Mouse (Mus musculus): ENCODE measurements at regions not wholly inside any gene's neighbourhood (a gene's known extent, or its start where the extent isn't known, plus 50 kb on each side); places are given as distances from the start of the nearest gene placed in this dataset.

- DNase-seq (ENCODE audit: inconsistent ontology term), result no peak
Measured at GRCm38 (mm10) chr14:114804643-114805042, 287.4 kb upstream of the Gpc5 start.

GRCm38 (mm10) chr14:114808621-114809020 is 283.4 kb upstream of the Gpc5 start:
- DNase-seq (ENCODE audit: inconsistent ontology term), result peak; percentile 97

DNA sequence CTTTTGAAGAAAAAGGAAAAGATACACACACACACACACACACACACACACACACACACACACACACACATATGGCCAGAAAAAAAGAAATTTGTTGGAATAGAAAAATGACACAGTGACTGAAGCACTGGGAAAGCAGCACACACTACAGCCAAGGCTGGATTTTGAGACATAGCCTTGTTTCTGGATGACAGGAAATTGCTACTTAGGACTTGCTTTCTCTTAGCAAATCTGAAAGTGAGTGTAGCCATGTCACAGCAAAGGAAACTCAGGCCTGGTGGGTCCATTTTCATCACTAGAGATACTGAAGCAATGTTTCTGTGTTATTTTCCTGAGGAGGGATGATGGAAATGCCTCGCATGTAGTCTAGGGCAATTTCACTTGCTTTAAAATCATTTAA is 271.3 kb upstream of the Gpc5 start:
- DNase-seq (ENCODE audit: inconsistent ontology term), result no peak

- DNase-seq (ENCODE audit: inconsistent ontology term), result no peak
Measured at GRCm38 (mm10) chr14:114821098-114821594, 270.9 kb upstream of the Gpc5 start.

- DNase-seq (ENCODE audit: inconsistent ontology term), result no peak
Measured at GRCm38 (mm10) chr14:114821672-114822071, 270.3 kb upstream of the Gpc5 start.

DNA sequence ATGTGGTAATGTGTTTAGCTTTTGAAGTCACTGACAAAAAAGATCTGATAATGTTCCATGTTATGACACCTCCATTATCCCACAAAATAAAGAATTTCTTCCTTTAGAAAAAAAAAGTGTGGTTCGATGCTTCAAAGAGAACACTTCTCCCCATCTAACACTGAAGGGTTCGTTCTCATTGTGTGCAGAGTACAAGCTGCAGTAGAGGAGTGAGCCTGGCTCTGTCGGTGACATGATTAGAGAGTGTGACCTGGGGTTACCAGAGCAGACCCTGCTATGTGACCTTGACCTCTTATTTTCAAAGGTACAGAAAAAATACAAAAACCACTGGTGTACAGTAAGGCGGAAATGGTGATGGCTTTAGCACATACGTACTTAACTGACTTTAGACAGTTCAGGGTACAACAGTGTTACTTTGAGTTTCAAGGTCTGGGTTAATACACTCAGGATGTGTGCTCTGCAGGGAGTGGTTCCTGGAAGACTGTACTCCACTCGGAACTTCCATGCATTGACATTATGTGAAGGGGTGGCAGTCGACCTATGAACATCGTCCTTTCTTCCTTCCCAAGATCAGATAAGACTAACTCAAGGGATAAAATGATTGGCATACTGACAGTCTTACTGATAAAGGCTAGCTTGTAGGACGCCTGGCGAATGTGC is 265.2 kb upstream of the Gpc5 start:
- no peak for DNase-seq (ENCODE audit: inconsistent ontology term)

GRCm38 (mm10) chr14:114829310-114829709 is 262.7 kb upstream of the Gpc5 start:
- no peak for DNase-seq (ENCODE audit: inconsistent ontology term)

DNA sequence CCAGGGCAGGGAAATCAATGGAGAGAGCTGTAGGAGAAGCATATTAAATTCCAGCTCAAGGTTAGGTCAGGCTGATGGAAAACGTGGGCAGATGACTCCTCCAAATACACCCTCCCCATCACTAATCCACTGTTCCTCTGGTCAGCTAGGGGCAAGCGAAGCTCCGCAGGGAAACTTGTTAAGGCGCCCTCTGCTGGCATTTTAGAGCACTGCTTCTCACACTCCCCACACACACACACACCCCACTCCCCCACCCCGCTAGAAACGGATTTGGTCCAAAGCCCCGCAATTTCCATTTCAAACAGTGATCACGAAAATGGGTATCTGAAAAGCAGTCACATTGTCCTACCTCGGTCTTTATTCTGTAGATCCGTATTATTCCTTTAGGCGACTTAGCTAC is 259.0 kb upstream of the Gpc5 start:
- no peak for DNase-seq (ENCODE audit: inconsistent ontology term)

GRCm38 (mm10) chr14:114836723-114837349 is 255.2 kb upstream of the Gpc5 start:
- DNase-seq (ENCODE audit: inconsistent ontology term), result no peak

DNA sequence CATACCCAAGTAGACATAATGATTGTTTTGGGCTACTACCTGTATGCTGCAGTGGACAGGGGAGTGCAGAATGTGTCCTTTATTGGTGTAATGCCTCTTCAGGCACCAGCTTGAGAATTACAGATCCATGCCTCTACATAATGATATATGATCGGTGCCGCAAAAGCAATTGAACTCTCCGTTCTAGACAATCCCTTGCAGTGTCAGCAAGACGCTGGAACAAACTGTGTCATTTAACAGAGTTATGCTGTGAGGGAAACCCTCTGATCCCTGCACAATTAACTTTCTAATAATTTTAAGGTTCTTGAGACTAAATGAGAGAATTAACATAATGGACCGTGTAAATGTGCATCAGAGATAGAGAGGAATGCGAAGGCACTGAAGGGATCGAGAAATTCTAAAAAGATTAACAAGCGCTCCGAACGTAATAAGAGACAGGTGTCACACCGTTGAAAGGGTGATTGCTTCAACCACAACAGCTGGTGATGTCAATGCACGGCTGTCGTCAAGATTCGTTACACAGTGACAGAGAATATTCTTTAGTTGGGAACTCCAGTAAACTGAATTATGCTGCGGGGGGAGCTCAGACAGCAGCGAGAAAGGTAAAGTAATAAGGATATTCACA is 254.3 kb upstream of the Gpc5 start:
- DNase-seq (ENCODE audit: inconsistent ontology term), result no peak

- DNase-seq (ENCODE audit: inconsistent ontology term), result peak; percentile 86
Measured at GRCm38 (mm10) chr14:114839340-114839903, 252.6 kb upstream of the Gpc5 start.

- no peak for DNase-seq (ENCODE audit: inconsistent ontology term)
Measured at GRCm38 (mm10) chr14:114840766-114841165, 251.2 kb upstream of the Gpc5 start.

- DNase-seq (ENCODE audit: inconsistent ontology term), result no peak
Measured at GRCm38 (mm10) chr14:114841552-114841951, 250.5 kb upstream of the Gpc5 start.

DNA sequence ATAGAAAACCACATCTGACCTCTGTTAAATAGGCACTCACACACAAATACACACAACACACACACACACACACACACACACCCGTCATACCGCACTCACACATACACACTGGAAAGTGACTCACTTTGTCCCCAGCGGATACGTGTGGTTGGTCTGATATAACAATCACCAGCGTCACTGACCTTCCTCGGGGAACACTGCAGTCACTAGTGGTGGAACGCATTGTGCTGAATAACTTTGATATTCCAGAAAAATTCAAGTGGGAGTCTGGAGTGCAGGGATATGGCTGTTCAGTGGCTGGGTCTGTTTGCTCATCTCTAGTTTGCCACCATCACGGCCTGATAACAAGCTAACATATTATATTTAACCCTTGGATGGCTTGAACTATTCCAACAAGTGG is 249.7 kb upstream of the Gpc5 start:
- DNase-seq (ENCODE audit: inconsistent ontology term), result no peak

DNA sequence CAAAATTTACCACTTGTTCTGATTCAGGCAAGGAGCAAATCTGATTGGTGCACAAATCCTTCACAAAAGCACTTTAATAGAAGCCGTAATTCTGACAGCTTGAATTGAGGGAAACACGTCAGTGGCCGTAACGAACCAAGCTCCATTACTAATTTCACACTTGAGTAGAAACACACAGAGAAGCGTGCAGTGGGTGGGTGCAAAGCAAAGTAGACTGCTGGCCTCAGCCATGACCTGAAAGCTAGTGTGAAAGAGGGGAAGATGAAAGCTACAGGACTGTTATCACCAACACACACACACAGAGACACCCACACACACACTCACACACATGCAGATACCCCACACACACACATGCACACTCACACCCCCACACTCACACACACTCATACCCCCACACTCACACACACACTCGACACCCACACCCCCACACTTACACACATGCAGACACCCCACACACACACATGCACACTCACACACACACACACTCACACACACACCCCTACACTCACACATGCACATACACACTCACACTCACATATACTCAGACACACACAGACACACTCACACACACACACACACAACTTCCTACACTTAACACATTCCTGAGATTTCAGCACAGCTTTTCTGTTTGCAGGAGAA is 248.8 kb upstream of the Gpc5 start:
- no peak for DNase-seq (ENCODE audit: inconsistent ontology term)

DNA sequence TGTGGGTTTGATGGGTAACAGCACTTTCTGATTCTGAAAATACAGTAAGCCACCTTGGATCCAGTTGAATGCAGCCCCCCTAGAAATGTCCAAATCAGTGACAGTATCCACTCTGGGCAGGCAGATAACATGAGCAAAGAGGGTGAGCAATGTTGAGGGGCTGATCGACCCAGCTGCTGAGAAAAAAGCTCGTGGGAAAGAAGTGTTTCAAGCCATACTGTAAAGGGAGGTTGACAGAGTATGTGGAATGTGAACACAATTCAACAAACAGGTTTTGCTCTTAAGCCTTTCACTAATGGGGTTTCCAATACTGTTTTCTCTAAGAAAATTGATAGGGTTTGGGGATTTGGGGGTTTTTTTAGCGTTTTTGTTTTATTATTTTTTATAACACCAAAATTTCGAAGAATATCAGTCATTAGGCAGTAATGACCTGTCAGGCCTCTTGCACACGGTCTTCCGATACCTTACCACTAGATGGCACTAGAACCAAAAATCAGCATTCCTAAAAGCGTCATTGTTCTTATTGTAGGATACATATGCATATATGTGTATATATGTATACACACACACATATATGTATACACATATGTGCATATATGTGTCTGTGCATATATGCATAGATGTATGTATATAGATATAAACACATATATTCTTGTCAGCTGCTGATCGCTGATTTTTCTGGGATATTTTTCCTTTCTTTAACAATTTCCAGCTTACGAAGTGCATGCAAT is 237.5 kb upstream of the Gpc5 start:
- DNase-seq (ENCODE audit: inconsistent ontology term), result peak; percentile 26

GRCm38 (mm10) chr14:114855055-114855740 is 236.8 kb upstream of the Gpc5 start:
- no peak for DNase-seq (ENCODE audit: inconsistent ontology term)

DNA sequence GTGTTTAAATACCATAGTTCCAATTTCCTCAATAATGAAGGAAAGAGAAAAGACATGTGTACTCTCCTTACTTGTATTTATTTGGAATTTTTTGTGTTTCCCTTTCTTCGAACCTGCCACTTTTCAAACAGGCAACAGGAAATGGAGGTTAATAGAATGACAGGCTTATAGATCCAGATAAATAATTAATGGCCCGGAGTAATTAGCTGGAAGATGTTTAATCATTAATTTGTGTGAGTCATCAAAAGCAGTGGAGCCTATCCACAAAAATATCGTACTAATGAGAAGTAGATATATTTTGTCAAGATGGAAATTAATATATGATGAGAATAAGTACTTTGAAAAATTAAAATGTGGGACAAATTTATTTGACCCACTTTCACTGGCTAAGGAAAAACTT is 236.3 kb upstream of the Gpc5 start:
- no peak for DNase-seq (ENCODE audit: inconsistent ontology term)

DNA sequence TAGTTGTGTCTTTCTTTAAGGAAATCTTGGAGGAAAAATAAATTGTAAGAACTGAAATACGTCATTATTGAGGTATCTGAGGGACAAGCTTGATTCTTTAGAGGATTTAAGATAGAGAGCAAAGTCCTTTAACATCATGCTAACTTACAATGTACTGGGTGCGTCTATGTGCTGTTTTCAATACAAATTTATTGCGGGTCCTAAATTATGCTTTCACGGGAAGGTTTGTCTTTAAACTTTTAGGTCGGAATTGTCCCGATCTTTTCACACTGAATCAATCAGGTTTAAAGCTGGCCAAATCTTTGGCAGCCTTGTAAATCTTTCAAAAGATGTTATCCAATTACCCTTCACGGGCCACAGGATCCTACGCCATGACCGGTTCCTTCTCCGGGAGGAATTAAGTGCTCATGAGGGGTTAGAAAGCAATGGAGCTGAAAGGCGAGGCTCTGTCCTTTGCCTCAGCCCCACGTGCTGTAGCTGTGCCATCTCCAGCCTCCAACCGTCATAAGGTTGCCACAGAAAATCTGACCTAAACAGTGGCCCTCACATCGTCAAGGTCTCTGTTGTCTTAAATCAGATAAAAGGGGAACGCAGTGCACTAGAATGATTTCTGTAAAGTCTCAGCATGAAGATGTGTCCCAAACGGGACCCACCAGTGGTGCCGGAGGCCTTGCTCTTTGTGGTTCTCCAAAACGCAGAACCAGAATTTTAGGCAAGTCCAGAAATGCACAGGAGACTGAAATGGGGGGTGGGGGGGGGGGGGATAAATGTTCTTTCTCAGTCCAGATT is 235.6 kb upstream of the Gpc5 start:
- DNase-seq (ENCODE audit: inconsistent ontology term), result no peak

DNA sequence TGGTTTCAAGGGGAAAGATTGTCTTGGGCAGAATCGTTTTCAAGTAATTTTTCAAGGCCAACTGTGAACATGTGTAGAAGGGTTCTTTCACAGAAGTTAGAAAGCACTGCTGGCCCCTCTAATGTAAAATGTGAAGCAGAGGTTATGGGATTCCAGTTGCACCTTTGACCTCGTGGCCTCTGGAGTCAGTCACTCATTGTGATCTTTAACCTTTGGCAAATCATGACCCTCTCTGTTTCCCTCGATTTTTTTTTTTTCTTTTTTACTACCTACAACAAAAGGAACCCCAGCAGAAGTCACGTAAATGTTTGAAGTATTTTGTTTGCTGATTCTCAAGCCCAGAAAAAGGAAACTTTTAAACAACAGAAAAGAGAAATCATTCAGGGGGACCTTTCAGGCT is 234.8 kb upstream of the Gpc5 start:
- no peak for DNase-seq (ENCODE audit: inconsistent ontology term)

Measured in Muller cell, postnatal 12 days (primary cell).